Mouse (Mus musculus) forebrain, embryonic 16.5 days (tissue): ENCODE results near the gene Ublcp1. TPM values are rescaled to one million over a fixed set of nuclear protein-coding genes. Genes with fewer than 3 reads are reported as not detected.

Experiments
- ATAC-seq: fragments of 200-750 bp; cut with Nextera tagmentation; 2 replicates; pipeline ENCODE4 v1.8.0; 2017; ENCODE audit warnings: mild to moderate bottlenecking, moderate library complexity
- H3K27ac ChIP-seq: fragments of 300-500 bp; sonication (generic); 2 replicates; pipeline ENCODE4 v1.5.1; 2014; ENCODE audit warnings: low read length, control low read depth
- H3K27me3 ChIP-seq: fragments of 300-500 bp; sonication (generic); replicated peaks from 2 replicates; pipeline ENCODE4 v1.6.1; 2014; ENCODE audit warnings: low read length; ENCODE audit not compliant: control insufficient read depth, insufficient read depth
- H3K36me3 ChIP-seq: fragments of 300-500 bp; sonication (generic); 2 replicates; pipeline ENCODE4 v1.6.1; 2014; ENCODE audit not compliant: control insufficient read depth, insufficient read depth
- H3K4me1 ChIP-seq: fragments of 300-500 bp; sonication (generic); replicated peaks from 2 replicates; pipeline ENCODE4 v1.6.1; 2014; ENCODE audit warnings: low read length; ENCODE audit not compliant: control insufficient read depth, insufficient read depth
- H3K4me2 ChIP-seq: fragments of 300-500 bp; sonication (generic); 2 replicates; pipeline ENCODE4 v1.6.1; 2014; ENCODE audit warnings: mild to moderate bottlenecking, low read length, control low read depth
- H3K4me3 ChIP-seq: fragments of 300-500 bp; sonication (generic); replicated peaks from 2 replicates; pipeline ENCODE4 v1.5.1; 2014; ENCODE audit warnings: mild to moderate bottlenecking, low read length, control low read depth
- H3K9ac ChIP-seq: fragments of 300-500 bp; sonication (generic); replicated peaks from 2 replicates; pipeline ENCODE4 v1.6.1; 2014; ENCODE audit warnings: low read depth, low read length, control low read depth
- H3K9me3 ChIP-seq: fragments of 300-500 bp; sonication (generic); 2 replicates; pipeline ENCODE4 v1.6.1; 2016; ENCODE audit warnings: low read length; ENCODE audit not compliant: control insufficient read depth
- WGBS: fragments of 180-500 bp; shearing (Covaris S2); extraction: QIAGEN DNeasy Blood & Tissue Kit; methylation state at CpG from one replicate; pipeline ENCODE4 v1.1.7; 2014; 5-methylcytosine and 5-hydroxymethylcytosine counted together
- polyA plus RNA-seq: library from polyadenylated mRNA; unstranded; fragments of >200 nt; fragmentation: Nextera tagmentation; extraction: Ambion mirVana; gene quantifications from 2 replicates; pipeline ENCODE4 v1.2.1, GENCODE M21; 2015

Gene Ublcp1
- polyA plus RNA-seq, 1 experiment from 2014 or later = 53.1 TPM

DNA sequence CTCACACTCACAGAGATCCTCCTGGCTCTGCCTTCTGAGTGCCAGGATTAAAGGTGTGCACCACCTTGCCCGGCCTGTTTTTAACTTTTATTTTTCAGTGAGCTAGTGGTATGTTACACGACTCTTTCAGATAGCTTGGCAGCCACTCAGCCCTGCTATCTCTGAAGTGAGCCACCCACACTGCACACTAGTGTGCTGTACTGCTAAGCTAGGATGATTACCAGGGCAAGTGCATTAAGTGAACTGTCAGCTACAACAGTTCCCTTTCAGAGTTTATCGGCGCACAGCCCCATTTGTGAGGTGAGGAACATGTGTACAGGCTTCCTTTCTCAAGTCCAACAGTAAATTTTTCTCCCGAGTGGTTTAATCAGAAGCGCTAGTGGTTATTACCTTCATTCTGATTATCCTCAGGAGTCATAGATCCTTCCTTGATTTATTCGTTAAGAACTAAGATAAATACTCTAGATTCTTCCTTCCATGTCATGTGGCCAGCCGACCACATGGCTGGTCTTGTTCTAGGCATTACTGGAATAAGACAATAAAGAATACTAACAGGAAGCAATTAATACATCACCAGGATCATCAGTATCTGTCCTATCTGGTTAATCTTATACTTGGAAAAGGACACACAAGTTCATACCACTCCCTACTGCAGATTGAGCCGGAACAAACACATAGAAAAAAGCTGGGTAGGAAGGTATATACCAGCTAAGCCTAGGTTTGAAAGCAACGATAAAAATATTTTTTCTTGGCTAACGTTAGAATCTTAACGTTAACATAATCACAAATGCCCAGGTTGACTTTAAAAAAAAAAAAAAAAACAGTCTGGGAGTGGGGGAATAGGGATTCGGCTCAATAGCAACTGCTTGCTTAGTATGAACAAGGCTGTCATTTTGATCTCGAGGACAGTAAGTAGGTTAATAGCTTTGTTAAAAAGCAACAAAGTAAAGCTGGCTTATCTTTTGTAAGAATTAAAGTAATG lies 42.0 kb upstream of the Ublcp1 start:
- ATAC-seq = no peak
- Histone ChIP-seq H3K9ac (no peak overlapping the region), H3K4me1 (no peaks in the 10 kb centered on the region), H3K4me3 (no peak overlapping the region), H3K27ac (no peak overlapping the region), H3K36me3 (no peaks in the 10 kb centered on the region), H3K27me3 (no peaks in the 10 kb centered on the region), H3K9me3 (no peaks in the 10 kb centered on the region), H3K4me2 (no peak overlapping the region)
- 82% methylated on average over 14 of the region's 14 CpGs for WGBS

DNA sequence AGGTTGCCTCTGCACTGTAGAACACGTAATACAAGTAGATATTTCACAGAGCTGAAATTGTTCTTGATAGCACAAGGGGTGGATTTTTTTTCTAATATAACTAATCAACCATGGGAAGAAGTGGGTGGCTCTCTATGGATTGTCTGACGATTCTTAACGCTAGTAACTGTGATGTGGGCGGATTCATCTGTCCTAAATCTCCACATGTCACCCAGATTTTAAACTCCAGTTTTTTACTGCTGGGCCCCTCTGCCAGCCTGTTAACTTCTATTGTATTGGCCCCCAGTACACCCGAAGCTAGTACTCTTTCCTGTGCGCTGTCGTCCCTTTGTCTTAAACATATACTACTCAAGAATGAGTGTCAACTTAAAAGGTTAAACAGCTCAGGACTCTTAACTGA lies 40.1 kb upstream of the Ublcp1 start:
- Histone ChIP-seq H3K4me1 (no peaks in the 10 kb centered on the region), H3K27me3 (no peaks in the 10 kb centered on the region), H3K36me3 (no peaks in the 10 kb centered on the region), H3K9ac (no peak overlapping the region), H3K4me2 (no peak overlapping the region), H3K4me3 (no peak overlapping the region), H3K27ac (no peak overlapping the region), H3K9me3 (no peaks in the 10 kb centered on the region)
- 84% methylated on average over 7 of the region's 7 CpGs for WGBS
- ATAC-seq = no peak

DNA sequence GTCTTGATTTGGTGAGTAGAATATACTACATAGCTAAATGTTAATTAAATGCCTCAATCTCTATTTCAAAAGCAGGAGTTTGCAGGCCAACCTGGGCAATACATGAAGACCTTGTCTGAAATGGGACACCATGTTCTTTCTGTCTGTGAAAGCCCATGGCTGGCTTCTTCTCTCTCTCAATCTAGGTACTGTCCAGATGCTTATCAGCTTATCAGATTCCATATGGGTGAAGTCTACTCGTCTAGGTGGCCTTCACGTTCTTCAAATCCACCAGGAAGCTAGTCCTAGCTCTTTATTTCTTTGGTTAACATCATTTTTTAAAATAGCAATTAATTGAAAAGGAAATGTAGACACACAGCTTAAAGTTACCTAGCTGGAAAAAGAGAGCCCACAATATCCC lies 39.6 kb upstream of the Ublcp1 start:
- no peak overlapping the region for H3K4me3 ChIP-seq
- no peak overlapping the region for H3K9ac ChIP-seq
- no peak for ATAC-seq
- no peak overlapping the region for H3K27ac ChIP-seq
- H3K9me3 ChIP-seq = no peaks in the 10 kb centered on the region
- 92% methylated on average over 2 of the region's 2 CpGs for WGBS
- H3K27me3 ChIP-seq = no peaks in the 10 kb centered on the region
- H3K4me1 ChIP-seq = no peaks in the 10 kb centered on the region
- H3K4me2 ChIP-seq = no peak overlapping the region
- H3K36me3 ChIP-seq = no peaks in the 10 kb centered on the region

DNA sequence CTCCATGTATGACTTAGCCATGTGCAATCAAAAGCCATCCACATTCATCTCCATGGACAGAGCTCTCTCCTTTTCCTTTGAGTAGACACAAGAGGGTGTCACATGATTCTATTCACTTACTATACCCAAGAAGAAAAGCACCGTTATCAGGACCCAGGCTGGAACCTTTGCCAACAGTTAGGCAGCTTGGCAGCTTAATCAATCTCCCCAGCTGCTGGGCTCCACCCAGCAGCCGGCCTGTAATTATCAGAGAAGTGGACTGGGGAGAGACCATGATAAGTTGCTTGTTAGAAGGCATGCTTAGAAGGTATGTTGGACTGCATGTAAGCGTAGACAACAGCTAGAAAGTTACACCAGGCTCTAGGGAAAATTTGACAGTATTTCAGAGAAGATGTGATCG lies 38.6 kb upstream of the Ublcp1 start:
- H3K27me3 ChIP-seq = no peaks in the 10 kb centered on the region
- H3K4me3 ChIP-seq = no peak overlapping the region
- no peak overlapping the region for H3K27ac ChIP-seq
- H3K4me2 ChIP-seq = no peak overlapping the region
- H3K9me3 ChIP-seq = no peaks in the 10 kb centered on the region
- H3K4me1 ChIP-seq = no peaks in the 10 kb centered on the region
- no peak overlapping the region for H3K9ac ChIP-seq
- 57% methylated on average over 4 of the region's 4 CpGs for WGBS
- no peak for ATAC-seq
- H3K36me3 ChIP-seq = no peaks in the 10 kb centered on the region

DNA sequence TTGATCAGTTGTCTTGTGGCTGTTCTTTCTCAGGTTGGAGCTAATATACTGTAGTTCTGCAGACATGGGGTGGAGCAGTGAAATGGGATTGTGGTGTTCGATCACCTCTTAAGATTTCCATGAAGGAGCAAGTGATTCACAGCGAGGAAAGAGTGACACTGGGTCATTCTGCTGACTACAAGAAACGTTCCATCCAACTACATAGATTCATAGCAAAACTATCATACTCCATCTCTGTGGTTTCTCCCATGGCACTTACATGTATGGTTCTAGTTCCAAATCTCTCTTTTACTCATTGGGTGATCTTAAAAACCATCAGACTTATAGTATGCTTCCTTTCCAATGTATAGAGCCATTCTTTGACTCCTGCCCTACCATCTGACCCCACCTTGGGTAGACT lies 34.5 kb upstream of the Ublcp1 start:
- no peaks in the 10 kb centered on the region for H3K9me3 ChIP-seq
- no peaks in the 10 kb centered on the region for H3K27me3 ChIP-seq
- H3K4me3 ChIP-seq = no peak overlapping the region
- no peak overlapping the region for H3K9ac ChIP-seq
- H3K4me1 ChIP-seq = no peaks in the 10 kb centered on the region
- no peak overlapping the region for H3K4me2 ChIP-seq
- no peak for ATAC-seq
- no peak overlapping the region for H3K27ac ChIP-seq
- 86% methylated on average over 3 of the region's 3 CpGs for WGBS
- no peaks in the 10 kb centered on the region for H3K36me3 ChIP-seq

DNA sequence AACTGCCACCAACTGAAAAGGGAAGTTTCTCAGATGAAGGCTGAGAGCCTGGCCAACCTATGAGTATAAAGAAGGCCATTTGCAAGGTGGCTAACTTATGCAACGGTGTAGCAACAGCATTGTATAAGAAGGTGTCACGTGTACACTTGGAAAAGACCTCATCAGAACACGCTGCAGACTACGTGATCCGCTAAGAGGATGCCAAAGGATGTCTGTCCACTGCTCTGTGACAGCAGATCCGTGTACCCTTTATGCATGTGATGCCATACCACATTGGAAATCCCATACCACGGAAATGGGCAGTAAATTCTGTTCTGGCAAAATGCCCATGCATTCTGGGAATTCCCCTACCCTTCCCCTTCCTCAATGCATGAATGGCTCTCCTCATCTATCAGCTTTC lies 33.8 kb upstream of the Ublcp1 start:
- H3K4me2 ChIP-seq = no peak overlapping the region
- 92% methylated on average over 7 of the region's 7 CpGs for WGBS
- no peaks in the 10 kb centered on the region for H3K4me1 ChIP-seq
- H3K4me3 ChIP-seq = no peak overlapping the region
- no peaks in the 10 kb centered on the region for H3K9me3 ChIP-seq
- no peak overlapping the region for H3K27ac ChIP-seq
- no peak overlapping the region for H3K9ac ChIP-seq
- H3K27me3 ChIP-seq = no peaks in the 10 kb centered on the region
- ATAC-seq = no peak
- no peaks in the 10 kb centered on the region for H3K36me3 ChIP-seq

DNA sequence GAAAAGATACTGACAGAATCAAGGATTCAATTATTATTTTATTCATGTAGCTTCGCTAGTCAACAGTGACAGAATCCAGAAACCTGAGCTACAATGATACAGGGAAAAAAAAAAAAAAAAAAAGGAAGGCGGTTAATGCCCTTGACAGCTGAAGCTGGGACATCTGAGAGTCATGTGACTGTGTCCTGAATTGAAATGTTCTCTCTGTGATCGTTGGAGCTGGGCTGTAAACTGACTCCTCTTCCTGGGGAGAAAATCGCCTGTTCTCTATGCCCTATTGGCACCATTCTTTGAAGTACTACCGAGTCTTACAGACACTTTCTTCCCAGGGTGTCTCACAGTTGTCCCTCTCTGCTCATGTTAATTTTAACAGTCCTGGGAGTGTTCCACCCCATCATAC lies 32.6 kb upstream of the Ublcp1 start:
- no peaks in the 10 kb centered on the region for H3K36me3 ChIP-seq
- no peak overlapping the region for H3K4me3 ChIP-seq
- ATAC-seq = no peak
- H3K27ac ChIP-seq = no peak overlapping the region
- no peaks in the 10 kb centered on the region for H3K9me3 ChIP-seq
- 55% methylated on average over 5 of the region's 5 CpGs for WGBS
- no peaks in the 10 kb centered on the region for H3K4me1 ChIP-seq
- H3K27me3 ChIP-seq = no peaks in the 10 kb centered on the region
- no peak overlapping the region for H3K9ac ChIP-seq
- H3K4me2 ChIP-seq = no peak overlapping the region

DNA sequence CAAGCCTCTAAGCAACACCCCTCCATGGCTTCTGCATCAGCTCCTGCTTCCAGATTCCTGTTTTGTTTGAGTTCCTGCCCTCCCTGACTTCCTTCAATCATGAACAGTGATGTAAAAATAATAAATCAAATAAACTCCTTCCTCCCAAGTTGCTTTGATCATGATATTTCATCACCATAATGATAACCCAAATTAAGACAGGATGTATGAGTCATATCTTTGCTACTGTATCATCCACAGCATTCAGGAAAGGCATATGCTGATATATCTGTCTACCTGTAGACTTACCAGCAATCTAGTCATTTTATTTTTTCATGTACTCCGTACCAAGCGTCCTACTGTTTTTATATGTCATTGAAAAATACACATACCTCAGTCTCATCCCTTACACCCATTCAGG lies 31.2 kb upstream of the Ublcp1 start:
- no peak overlapping the region for H3K27ac ChIP-seq
- H3K9ac ChIP-seq = no peak overlapping the region
- H3K4me3 ChIP-seq = no peak overlapping the region
- 91% methylated on average over 2 of the region's 2 CpGs for WGBS
- no peaks in the 10 kb centered on the region for H3K36me3 ChIP-seq
- H3K4me1 ChIP-seq = no peaks in the 10 kb centered on the region
- no peak for ATAC-seq
- no peaks in the 10 kb centered on the region for H3K27me3 ChIP-seq
- no peaks in the 10 kb centered on the region for H3K9me3 ChIP-seq
- H3K4me2 ChIP-seq = no peak overlapping the region

DNA sequence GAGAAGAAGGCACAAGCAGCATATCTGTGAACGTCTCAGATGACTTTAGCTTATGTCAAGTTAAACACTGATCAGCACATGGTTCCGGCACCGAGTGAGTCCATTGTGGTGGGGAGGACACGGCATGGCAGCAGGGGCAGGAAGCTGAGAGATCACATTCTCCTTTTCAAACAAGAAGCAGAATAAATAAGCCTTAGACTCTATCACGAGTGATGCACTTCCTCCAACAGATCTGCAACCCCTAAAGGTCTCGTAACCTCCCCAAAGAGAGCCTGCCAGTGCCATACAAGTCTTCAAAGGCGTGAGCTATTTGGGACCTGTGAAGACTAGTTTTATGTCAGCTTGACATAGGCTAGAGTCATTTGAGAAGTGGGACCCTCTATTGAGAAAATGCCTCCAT lies 30.7 kb upstream of the Ublcp1 start:
- H3K4me2 ChIP-seq = no peak overlapping the region
- 0 out of 2 replicates have a peak, but pooled peaks cover 2% of the 10 kb centered on the region for H3K4me1 ChIP-seq
- 80% methylated on average over 7 of the region's 7 CpGs for WGBS
- no peak for ATAC-seq
- H3K27me3 ChIP-seq = no peaks in the 10 kb centered on the region
- H3K9me3 ChIP-seq = no peaks in the 10 kb centered on the region
- H3K4me3 ChIP-seq = no peak overlapping the region
- H3K36me3 ChIP-seq = no peaks in the 10 kb centered on the region
- H3K27ac ChIP-seq = no peak overlapping the region
- H3K9ac ChIP-seq = no peak overlapping the region
